Mouse (Mus musculus): ENCODE data around the gene Cdpf1.

DNA sequence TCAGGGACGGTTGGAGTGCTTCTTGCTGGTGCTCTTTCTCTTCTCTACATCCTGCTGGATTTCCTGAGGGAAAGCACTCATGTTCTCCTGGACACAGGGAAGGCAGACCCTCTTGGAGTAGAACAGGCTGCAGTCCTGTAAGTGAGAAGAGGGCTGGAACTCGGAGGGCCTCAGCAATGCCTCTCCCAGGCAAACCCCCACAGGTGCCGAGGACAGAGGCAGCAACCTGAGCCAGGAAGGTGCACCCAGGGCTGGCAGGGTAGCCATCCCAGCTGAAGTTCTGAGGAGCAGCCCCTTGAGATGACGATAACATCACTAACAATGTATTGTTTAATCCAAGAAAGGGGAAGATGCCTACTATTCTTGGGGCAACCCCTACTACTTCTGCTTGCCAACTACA is 4.1 kb downstream of the Cdpf1 start:
- TF ChIP-seq CTCF (IDR thresholded peaks at IDR 0.05; ENCODE audit: insufficient read depth, low read length) (no peak), POLR2A (IDR thresholded peaks at IDR 0.05; ENCODE audit: borderline replicate concordance, extremely low read depth, low read depth, low read length) (no peak)

Data from lung, adult 2 months (tissue).